Mouse (Mus musculus) testis, postnatal 14 days (tissue): ENCODE data around the gene Phldb2.

ENCODE experiments used
- DNase-seq: peaks from one replicate; pipeline ENCODE4 v3.0.0; 2021; ENCODE audit warnings: low spot score

Phldb2 gene

DNA sequence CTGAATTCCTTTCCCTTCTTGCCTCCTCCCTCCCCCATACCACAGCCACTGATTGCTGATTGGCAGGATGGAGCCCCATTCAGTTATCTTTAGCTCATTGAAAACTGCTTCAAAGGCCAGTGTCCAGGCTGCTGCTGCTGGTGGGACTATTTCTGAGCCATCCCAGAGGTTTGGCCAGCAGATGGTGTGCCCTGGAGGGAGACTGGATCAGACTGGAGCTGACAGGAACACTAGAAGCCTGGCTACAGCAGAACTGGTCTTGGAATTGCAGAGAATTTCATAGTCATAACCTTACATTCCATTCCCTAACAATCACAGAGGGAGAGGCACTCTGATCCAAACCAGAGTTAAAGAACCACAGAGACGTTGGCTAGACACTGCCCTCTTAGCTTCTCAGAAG lies 60.5 kb downstream of the Phldb2 start:
- DNase-seq = peak; percentile 6

GRCm38 (mm10) chr16:45890471-45891200 lies 62.8 kb downstream of the Phldb2 start:
- DNase-seq = no peak

GRCm38 (mm10) chr16:45889636-45890035 lies 63.8 kb downstream of the Phldb2 start:
- no peak for DNase-seq

- DNase-seq = no peak
Observed at GRCm38 (mm10) chr16:45886599-45886998, 66.8 kb downstream of the Phldb2 start.

DNA sequence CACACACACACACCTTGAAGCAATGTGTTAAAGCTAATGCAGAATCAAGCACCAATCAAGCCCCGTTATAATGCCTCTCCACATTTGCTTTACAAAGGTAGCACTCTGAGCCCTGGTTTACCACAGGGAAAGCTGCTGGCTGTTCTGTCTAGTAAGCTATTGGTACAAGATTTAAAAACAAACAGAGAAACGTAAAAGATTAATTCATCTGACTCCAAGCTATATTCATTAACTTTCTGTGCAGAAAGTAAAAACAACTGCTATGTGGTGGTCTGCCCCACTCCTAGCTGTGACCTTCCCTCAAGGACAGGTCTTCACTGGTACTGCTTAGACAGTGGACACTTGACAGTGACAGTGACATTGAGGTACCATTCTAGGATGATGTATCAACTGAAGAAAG lies 69.2 kb downstream of the Phldb2 start:
- no peak for DNase-seq

GRCm38 (mm10) chr16:45881177-45881832 lies 72.1 kb downstream of the Phldb2 start:
- no peak for DNase-seq

GRCm38 (mm10) chr16:45880101-45880751 lies 73.2 kb downstream of the Phldb2 start:
- no peak for DNase-seq

DNA sequence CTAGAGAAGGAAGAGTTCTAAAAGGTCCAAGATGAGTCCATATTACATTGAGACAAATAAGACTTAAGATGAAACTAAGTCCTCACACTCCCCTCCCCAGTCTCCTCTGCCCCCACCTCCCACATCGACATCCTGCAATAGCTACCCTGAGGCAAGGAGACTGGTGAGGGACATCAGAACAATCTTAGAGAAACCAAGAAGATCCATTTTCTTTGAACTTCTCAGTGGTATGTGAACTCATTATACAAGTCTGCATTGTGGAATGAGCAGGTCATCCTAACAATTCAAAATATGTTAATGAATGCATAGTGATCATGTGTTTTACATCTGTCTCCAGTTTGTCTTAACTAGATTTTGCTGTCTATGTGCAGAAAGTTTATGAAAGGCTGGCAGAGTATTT lies 75.7 kb downstream of the Phldb2 start:
- DNase-seq = no peak

DNA sequence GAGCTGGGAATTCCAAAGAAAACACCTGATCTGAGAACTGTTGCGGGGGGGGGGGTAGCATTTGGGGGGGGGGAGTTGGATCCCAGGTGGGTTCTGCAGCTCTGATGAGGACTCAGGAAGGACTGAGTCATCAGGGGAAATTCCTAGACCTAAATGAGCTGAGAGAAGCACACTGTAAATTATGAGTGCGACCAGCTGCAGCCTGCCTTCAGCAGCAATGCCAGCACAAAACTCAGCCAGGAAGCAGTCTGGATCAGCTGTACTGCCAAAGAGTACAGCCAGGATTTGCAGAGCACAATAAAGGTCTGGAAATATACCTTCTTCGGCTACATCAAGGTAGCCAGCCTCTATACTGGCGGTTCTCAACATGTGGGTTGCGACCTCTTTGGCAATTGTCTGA lies 76.2 kb downstream of the Phldb2 start:
- no peak for DNase-seq

- no peak for DNase-seq
Observed at GRCm38 (mm10) chr16:45873397-45873796, 80.0 kb downstream of the Phldb2 start.

GRCm38 (mm10) chr16:45871286-45871976 lies 82.0 kb downstream of the Phldb2 start:
- DNase-seq = peak; percentile 11

- DNase-seq = no peak
Observed at GRCm38 (mm10) chr16:45870651-45871050, 82.7 kb downstream of the Phldb2 start.

GRCm38 (mm10) chr16:45869044-45869443 lies 84.4 kb downstream of the Phldb2 start:
- no peak for DNase-seq

DNA sequence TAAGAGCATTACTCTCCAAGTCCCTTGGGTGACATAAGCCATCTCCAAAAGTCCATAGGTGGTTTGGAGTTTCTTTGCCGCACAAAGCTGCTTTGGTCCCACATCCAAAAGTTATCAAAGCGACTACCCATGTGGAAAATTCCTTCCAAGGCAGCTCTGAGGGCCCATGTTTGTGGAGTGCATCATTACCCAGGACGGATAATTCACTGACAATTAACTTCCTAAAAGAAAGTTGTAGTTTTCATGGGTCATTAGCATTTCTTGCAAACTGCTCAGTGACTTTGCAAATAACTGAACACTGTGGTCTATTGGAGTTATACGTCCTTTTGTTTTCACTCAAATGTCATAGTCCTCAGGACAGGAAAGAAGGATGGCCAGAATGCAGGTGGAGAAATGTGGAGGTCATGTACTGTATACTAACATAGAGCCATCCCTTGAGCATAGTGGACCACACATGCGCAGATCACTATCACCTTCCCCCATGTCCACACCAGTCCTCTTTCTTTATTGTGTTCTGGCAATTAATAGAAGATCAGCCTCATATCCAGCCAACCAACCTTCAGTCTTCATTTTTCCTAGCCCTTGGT lies 96.0 kb downstream of the Phldb2 start:
- DNase-seq = no peak

- DNase-seq = no peak
Observed at GRCm38 (mm10) chr16:45854499-45854898, 98.9 kb downstream of the Phldb2 start.

GRCm38 (mm10) chr16:45849045-45849444 lies 104.4 kb downstream of the Phldb2 start:
- no peak for DNase-seq

DNA sequence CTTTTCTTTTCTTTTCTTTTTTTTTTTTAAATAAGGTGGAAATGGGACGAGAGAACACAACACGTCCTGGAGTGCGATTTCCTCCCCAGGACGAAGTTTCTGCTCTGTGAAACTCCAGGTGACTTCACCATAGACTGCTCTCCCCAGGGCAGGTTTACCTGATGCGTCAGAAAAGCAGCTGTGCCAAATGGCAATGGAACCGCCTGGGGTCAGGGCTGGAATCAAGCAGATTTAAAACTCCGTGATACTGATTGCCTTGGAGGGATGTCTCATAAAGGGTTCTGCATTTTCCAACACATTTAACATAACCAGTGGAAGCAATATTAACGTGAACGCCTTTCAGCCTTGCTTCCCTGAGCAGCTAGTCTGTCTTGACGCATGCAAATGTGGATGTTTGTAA lies 108.5 kb downstream of the Phldb2 start:
- DNase-seq = no peak

DNA sequence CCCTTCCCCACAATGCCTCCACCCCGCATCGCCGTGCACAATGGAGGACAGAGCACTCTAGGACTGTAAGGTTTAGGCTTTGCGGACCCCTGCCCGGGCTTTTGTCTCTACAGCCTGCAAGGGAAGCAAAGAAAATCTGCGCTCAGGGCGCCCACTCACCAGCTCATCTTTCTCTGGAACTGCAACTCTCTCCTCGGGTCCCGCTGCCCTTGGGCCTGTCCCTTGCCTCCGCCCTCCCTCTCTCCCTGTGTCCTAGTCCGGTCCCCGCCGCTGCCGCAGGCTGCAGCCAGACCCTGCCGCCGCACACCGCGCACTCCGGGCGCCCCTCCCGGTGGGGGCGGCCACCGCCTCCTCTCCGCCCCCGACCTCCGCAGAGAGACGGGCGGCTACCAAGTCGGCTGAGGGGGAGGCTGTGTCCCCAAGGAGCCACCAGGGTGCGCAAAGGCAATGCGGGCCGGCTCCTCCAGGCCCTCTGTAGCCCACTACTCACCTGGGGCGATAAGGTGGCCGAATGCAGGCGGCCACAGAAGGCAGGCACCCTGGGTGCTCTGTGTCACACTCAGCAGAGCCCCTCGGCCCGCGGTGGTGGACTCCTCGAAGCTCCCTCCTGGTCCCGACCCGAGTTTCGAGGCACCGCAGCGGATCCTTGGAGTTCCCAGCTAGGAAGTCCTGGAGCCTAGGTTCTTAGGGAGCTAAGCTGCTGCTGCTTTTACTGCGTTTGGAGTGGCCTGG lies 109.2 kb downstream of the Phldb2 start:
- peak; percentile 60 for DNase-seq

DNA sequence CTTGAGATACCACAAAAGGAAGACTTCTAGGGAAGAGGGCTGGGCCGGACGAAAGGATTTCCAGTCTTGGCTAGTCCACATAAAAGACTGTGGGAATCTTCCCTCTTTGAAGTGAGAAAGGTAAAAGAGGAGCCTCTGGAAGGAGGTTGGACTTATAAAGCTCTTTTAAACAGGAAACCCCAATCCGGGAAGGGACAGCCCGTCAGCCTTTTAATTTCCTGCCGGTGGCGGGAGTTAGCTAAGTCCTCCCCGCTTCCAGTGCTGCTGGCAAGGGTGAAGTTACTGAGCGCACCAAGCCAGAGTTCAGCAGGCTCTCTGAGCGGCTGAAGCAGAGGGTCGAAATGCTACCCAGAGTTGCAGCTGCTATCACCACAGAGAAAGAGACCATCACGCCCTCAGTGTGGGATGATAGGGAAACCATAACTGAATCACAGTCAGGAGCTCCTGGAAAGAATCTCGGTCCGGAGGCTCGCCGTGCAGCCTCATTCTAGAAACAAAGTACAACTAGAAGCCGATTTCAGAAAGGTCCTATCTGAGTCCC lies 110.0 kb downstream of the Phldb2 start:
- peak; percentile 6 for DNase-seq

- DNase-seq = no peak
Observed at GRCm38 (mm10) chr16:45842440-45842839, 111.0 kb downstream of the Phldb2 start.

- DNase-seq = no peak
Observed at GRCm38 (mm10) chr16:45841806-45842205, 111.6 kb downstream of the Phldb2 start.
